Mouse (Mus musculus) embryonic facial prominence, embryonic 15.5 days (tissue): ENCODE results near the gene Ccdc85a. TPM values are rescaled to one million over a fixed set of nuclear protein-coding genes. Genes with fewer than 3 reads are reported as not detected.
"Not testable (repeated sequence)": the region's sequence is repeated elsewhere in the genome, so short reads cannot be mapped to it uniquely, and the experiment has no call there.

Experiments used
- ATAC-seq: fragments of 200-750 bp; cut with Nextera tagmentation; 2 replicates; pipeline ENCODE4 v1.8.0; 2017; ENCODE audit warnings: low read depth, moderate TSS enrichment; ENCODE audit not compliant: insufficient number of reproducible peaks, low FRiP score, low TSS enrichment
- H3K27ac ChIP-seq: fragments of 300-500 bp; sonication (generic); replicated peaks from 2 replicates; pipeline ENCODE4 v1.5.1; 2015; ENCODE audit warnings: mild to moderate bottlenecking, inconsistent platforms
- H3K27me3 ChIP-seq: fragments of 300-500 bp; sonication (generic); 2 replicates; pipeline ENCODE4 v1.6.1; 2015; ENCODE audit warnings: inconsistent platforms
- H3K36me3 ChIP-seq: fragments of 300-500 bp; sonication (generic); 2 replicates; pipeline ENCODE4 v1.6.1; 2015; ENCODE audit warnings: mild to moderate bottlenecking, inconsistent platforms
- H3K4me1 ChIP-seq: fragments of 300-500 bp; sonication (generic); 2 replicates; pipeline ENCODE4 v1.6.1; 2015; ENCODE audit warnings: inconsistent platforms
- H3K4me2 ChIP-seq: fragments of 300-500 bp; sonication (generic); replicated peaks from 2 replicates; pipeline ENCODE4 v1.6.1; 2015; ENCODE audit warnings: mild to moderate bottlenecking, inconsistent platforms
- H3K4me3 ChIP-seq: fragments of 300-500 bp; sonication (generic); replicated peaks from 2 replicates; pipeline ENCODE4 v1.5.1; 2015; ENCODE audit warnings: mild to moderate bottlenecking, inconsistent platforms
- H3K9ac ChIP-seq: fragments of 300-500 bp; sonication (generic); 2 replicates; pipeline ENCODE4 v1.6.1; 2015; ENCODE audit warnings: inconsistent platforms
- H3K9me3 ChIP-seq: fragments of 300-500 bp; sonication (generic); replicated peaks from 2 replicates; pipeline ENCODE4 v1.6.1; 2016; ENCODE audit warnings: inconsistent platforms
- WGBS: fragments of 180-500 bp; shearing (Covaris S2); methylation state at CpG from one replicate; pipeline ENCODE4 v1.1.7; 2015; 5-methylcytosine and 5-hydroxymethylcytosine counted together
- polyA plus RNA-seq: library from polyadenylated mRNA; unstranded; fragments of >200 nt; fragmentation: Nextera tagmentation; extraction: Ambion mirVana; gene quantifications from 2 replicates; pipeline ENCODE4 v1.2.1, GENCODE M21; 2015

Ccdc85a gene
- polyA plus RNA-seq, 1 experiment from 2014 or later, result 3.5 TPM

DNA sequence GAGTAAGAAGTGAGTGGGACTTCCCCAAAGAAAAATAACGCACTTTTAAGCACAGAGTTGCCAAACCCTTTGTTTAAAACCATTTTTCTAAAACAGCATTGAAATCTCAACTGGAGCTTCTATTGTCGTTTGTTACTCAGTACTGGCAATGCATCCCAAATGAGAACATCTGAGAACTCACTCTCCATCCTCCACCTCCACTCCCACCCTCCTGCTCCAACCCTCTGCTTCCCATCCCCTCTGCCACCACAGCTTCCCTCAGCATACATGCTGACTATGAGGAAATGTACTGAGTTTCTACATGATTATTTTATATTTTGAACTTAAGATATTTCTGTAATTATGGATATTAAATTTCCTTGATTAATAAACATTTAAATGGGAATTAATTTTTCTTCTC lies 168.3 kb downstream of the Ccdc85a start:
- Histone ChIP-seq H3K9ac (no peak overlapping the region), H3K9me3 (no peaks in the 10 kb centered on the region), H3K4me1 (no peaks in the 10 kb centered on the region), H3K4me2 (no peak overlapping the region), H3K36me3 (no peaks in the 10 kb centered on the region), H3K27ac (no peak overlapping the region), H3K4me3 (no peak overlapping the region), H3K27me3 (no peaks in the 10 kb centered on the region)
- WGBS, result 66% methylated on average over 2 of the region's 2 CpGs
- ATAC-seq, result no peak

DNA sequence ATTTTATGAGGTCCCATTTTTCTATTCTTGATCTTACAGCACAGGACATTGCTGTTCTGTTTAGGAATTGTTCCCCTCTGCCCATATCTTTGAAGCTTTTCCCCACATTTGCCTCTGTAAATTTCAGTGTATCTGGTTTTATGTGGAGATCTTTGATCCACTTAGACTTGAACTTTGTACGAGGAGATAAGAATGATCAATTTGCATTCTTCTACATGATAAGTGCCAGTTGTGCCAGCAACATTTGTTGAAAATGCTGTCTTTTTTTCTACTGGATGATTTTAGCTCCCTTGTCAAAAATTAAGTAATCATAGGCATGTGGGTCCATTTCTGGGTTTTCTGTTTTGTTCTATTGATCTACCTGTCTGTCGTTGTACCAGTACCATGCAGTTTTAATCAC lies 174.2 kb downstream of the Ccdc85a start:
- WGBS, result 91% methylated on average over 2 of the region's 2 CpGs
- H3K4me1 ChIP-seq, H3K9me3 ChIP-seq, ATAC-seq, H3K9ac ChIP-seq, H3K36me3 ChIP-seq, H3K27ac ChIP-seq, H3K4me3 ChIP-seq, H3K4me2 ChIP-seq, H3K27me3 ChIP-seq: not testable (repeated sequence)

- Histone ChIP-seq H3K4me3 (no peak overlapping the region), H3K9me3 (no peaks in the 10 kb centered on the region), H3K27ac (no peak overlapping the region), H3K36me3 (no peaks in the 10 kb centered on the region), H3K4me2 (no peak overlapping the region), H3K4me1 (no peaks in the 10 kb centered on the region), H3K9ac (no peak overlapping the region), H3K27me3 (no peaks in the 10 kb centered on the region)
- ATAC-seq, result no peak
- 30% methylated on average over 1 of the region's 1 CpGs for WGBS
Observed at GRCm38 (mm10) chr11:28397166-28397565, 187.0 kb downstream of the Ccdc85a start.

GRCm38 (mm10) chr11:28375891-28376290 lies 208.2 kb downstream of the Ccdc85a start:
- no peak for ATAC-seq
- H3K9me3 ChIP-seq, result no peaks in the 10 kb centered on the region
- H3K4me1 ChIP-seq, result no peaks in the 10 kb centered on the region
- H3K27ac ChIP-seq, result no peak overlapping the region
- no peaks in the 10 kb centered on the region for H3K36me3 ChIP-seq
- no peak overlapping the region for H3K4me3 ChIP-seq
- H3K9ac ChIP-seq, result no peak overlapping the region
- no peak overlapping the region for H3K4me2 ChIP-seq
- H3K27me3 ChIP-seq, result no peaks in the 10 kb centered on the region

DNA sequence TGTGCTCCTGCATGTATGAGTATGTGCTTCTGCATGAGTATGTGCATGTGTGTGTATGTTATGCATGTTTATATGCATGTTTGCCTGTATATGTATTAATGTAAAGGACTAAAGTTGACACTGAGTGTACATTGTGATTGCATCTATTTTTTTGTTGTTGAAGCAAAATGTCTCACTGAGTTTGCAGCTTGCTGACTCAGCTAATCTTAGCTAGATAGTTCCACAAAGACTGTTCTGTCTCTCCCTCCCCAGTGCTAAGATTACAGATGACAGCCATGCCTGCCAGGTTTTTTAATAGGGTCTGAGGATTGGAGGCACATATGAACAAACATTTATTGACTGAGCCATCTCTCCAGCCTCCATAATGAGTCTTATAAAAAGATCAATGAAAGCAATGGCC lies 209.5 kb downstream of the Ccdc85a start:
- no peak overlapping the region for H3K27ac ChIP-seq
- ATAC-seq, result no peak
- H3K36me3 ChIP-seq, result no peaks in the 10 kb centered on the region
- H3K4me3 ChIP-seq, result no peak overlapping the region
- no peaks in the 10 kb centered on the region for H3K27me3 ChIP-seq
- no peak overlapping the region for H3K4me2 ChIP-seq
- H3K9me3 ChIP-seq, result no peaks in the 10 kb centered on the region
- H3K9ac ChIP-seq, result no peak overlapping the region
- H3K4me1 ChIP-seq, result no peaks in the 10 kb centered on the region

DNA sequence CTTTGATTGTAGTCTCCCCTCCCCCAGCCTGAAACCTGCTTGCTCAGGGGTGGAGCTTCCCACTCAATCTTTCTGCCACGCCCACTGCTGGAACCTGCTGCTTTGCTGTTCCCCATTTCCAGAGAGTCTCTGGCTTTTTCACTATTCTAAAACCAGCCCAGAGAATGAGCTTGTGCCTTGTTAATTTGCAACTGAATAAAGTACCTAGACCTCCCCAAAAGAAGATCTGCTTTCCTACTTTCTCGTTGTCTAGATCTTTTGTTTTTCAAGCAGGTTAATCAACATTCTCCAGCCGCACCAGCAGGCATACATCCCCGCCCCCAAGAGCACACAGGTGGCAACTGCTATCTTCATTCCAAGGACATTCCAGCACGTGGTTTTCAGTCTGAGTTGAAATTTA lies 212.7 kb downstream of the Ccdc85a start:
- H3K4me3 ChIP-seq, H3K9ac ChIP-seq, H3K4me1 ChIP-seq, H3K9me3 ChIP-seq, H3K4me2 ChIP-seq, H3K27me3 ChIP-seq, H3K27ac ChIP-seq, ATAC-seq, H3K36me3 ChIP-seq: not testable (repeated sequence)
- 56% methylated on average over 5 of the region's 5 CpGs for WGBS

DNA sequence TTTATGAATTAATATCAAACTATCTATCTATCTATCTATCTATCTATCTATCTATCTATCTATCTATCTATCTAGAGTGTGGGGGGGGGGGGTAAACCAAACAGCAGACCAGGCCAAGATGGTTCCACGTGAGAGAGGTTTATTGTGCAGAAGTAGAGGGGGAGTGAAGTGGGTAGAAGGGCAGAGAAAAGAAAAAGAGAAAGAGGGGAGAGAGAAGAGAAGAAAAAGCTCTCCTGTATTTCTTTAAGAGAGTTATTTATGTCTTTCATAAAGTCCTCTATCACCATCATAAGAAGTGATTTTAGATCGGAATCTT lies 218.2 kb downstream of the Ccdc85a start:
- no peak overlapping the region for H3K9ac ChIP-seq
- H3K27me3 ChIP-seq, result no peaks in the 10 kb centered on the region
- WGBS, result 43% methylated on average over 2 of the region's 2 CpGs
- H3K36me3 ChIP-seq, result no peaks in the 10 kb centered on the region
- no peaks in the 10 kb centered on the region for H3K9me3 ChIP-seq
- peaks cover 6% of the 10 kb centered on the region; the same call in 1 of the 2 replicates for H3K4me1 ChIP-seq
- no peak overlapping the region for H3K27ac ChIP-seq
- peak overlapping the region; percentile 57 for H3K4me2 ChIP-seq
- H3K4me3 ChIP-seq, result peak overlapping the region; percentile 38; the same call in 1 of the 2 replicates
- no peak for ATAC-seq

DNA sequence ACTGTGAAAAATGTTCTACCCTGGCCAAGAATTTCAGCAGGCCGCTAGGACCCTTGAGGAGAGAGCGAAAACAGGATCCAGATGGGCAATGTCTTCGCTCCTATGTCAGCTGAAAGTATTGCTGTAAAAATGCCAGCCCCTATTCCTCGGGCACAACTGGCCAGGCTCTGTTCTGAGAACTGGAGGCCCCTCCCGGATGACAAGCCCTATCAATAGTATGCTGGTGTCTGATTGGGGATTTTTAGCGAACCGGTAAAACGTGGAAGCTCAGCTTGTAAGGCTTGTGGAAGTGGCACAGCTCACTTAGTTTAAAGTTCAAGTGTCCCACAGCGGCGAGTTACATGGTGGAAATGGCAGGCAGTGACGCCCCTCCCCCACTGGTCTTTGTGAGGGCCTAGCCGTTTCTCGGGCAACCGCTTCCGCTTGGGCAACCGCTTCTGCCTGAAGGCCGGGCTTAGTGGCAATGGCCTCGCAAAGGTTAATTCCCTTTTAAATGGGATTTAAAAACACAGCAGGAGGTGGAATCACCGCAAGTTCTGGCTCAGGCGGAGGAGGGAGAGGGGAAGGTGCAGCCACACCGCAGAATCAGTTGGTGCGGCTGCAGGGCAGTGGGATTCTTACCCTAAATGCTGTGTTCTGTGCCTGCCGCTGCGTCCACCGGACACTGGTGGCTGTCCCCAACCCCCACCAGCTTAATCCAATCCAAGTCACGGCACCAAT lies 218.8 kb downstream of the Ccdc85a start:
- peak; percentile 72 for ATAC-seq

DNA sequence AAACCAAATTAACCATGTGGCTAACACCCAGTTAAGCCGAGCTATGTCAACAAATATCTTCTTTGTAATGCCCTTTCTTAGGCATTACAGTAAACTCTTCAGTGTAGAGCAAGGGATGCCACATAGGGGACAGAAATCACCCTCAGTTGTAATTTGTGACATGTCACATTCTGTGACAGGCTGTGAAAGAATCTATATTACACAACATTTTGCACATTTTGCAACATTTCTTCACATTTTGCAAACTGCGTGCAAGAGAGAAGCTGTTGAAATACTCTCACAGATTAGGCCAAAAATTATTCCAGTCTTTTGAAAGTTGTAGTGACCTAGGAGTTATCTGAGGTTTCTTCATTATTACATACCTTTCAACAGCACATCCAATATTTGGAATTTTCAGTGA lies 240.7 kb downstream of the Ccdc85a start:
- Histone ChIP-seq H3K4me2 (no peak overlapping the region), H3K4me3 (no peak overlapping the region), H3K9me3 (no peaks in the 10 kb centered on the region), H3K4me1 (no peaks in the 10 kb centered on the region), H3K9ac (no peak overlapping the region), H3K27me3 (no peaks in the 10 kb centered on the region), H3K36me3 (no peaks in the 10 kb centered on the region), H3K27ac (no peak overlapping the region)
- WGBS, result 85% methylated on average over 2 of the region's 2 CpGs
- no peak for ATAC-seq

More for the DNA sequence above, 218.8 kb downstream of the Ccdc85a start:
- Histone ChIP-seq H3K4me1 (peaks cover 6% of the 10 kb centered on the region; the same call in 1 of the 2 replicates), H3K4me2 (peak overlapping the region; percentile 57), H3K9ac (peak overlapping the region; percentile 18), H3K27ac (no peak overlapping the region), H3K36me3 (no peaks in the 10 kb centered on the region), H3K9me3 (no peaks in the 10 kb centered on the region), H3K4me3 (peak overlapping the region; percentile 38), H3K27me3 (no peaks in the 10 kb centered on the region)
- 8% methylated on average over 26 of the region's 26 CpGs for WGBS

- WGBS, result 71% methylated on average over 5 of the region's 5 CpGs
Observed at GRCm38 (mm10) chr11:28341887-28342286, 242.2 kb downstream of the Ccdc85a start.

GRCm38 (mm10) chr11:28339224-28340150 lies 244.6 kb downstream of the Ccdc85a start, which contains the start of gene Gm6685:
Gene Gm6685, minus strand, starts transcription at chr11:28339867.
- H3K4me2 ChIP-seq, H3K27ac ChIP-seq, H3K9ac ChIP-seq, H3K36me3 ChIP-seq, H3K9me3 ChIP-seq, ATAC-seq, H3K4me1 ChIP-seq, H3K27me3 ChIP-seq, H3K4me3 ChIP-seq: not testable (repeated sequence)
- 93% methylated on average over 42 of the region's 45 CpGs for WGBS

More at GRCm38 (mm10) chr11:28341887-28342286, 242.2 kb downstream of the Ccdc85a start:
- no peak for ATAC-seq
- Histone ChIP-seq H3K4me3 (no peak overlapping the region), H3K36me3 (no peaks in the 10 kb centered on the region), H3K9ac (no peak overlapping the region), H3K4me2 (no peak overlapping the region), H3K9me3 (no peaks in the 10 kb centered on the region), H3K4me1 (no peaks in the 10 kb centered on the region), H3K27me3 (no peaks in the 10 kb centered on the region), H3K27ac (no peak overlapping the region)
